Mouse (Mus musculus): ENCODE results near the gene Tnfsf15. TPM values are rescaled to one million over a fixed set of nuclear protein-coding genes. Genes with fewer than 3 reads are reported as not detected.

Gene Tnfsf15
- polyA plus RNA-seq, 1 experiment from 2014 or later: 0.21 TPM

DNA sequence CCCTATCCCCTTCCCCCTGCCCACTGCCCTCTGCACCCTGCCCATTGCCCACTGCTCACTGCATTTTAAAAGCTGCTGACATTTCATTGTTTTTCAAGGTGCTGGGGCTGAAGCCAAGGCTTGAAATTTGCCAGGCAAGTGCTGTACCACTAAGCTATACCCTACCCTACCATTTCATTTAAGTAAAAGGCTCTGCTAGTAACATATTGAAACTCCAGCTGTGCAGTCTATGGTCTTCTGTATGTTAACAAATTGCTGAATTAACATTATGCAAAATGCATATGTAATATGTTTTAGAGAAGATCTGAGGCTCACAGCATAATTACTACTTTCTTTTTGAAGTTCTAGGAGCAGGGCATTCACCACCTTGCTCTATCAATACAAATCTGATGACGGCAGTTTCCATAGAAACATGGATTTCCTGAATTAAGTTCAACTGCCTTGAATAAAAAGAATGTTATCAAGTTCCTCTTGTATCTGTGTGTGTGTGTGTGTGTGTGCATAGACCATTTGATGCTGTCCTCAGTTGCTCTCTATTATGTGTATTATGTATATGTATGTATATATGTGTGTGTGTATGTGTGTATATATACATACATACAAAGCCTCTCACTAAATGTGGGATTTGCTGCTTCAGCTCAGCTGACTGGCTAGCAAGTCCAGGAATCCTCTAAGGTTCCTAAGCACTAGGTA lies 38.5 kb downstream of the Tnfsf15 start:
- no peak for DNase-seq (ENCODE audit: low spot score)
- H3K9me3 ChIP-seq (ENCODE audit: control insufficient read depth, low read length): no peaks in the 10 kb centered on the region
- H3K4me1 ChIP-seq (ENCODE audit: control insufficient read depth, insufficient read depth, low read length): no peaks in the 10 kb centered on the region
- no peaks in the 10 kb centered on the region for H3K36me3 ChIP-seq (ENCODE audit: control insufficient read depth, insufficient read depth, low read length)
- 73% methylated on average over 1 of the region's 1 CpGs for WGBS
- no peak overlapping the region for H3K4me3 ChIP-seq (ENCODE audit: low read depth, low read length)
- no peak for ATAC-seq (ENCODE audit: low read depth)
- no peak overlapping the region for H3K4me2 ChIP-seq (ENCODE audit: low read depth, low read length)
- H3K27me3 ChIP-seq (replicated peaks; ENCODE audit: control insufficient read depth, insufficient read depth, low read length): no peaks in the 10 kb centered on the region
- H3K9ac ChIP-seq (ENCODE audit: low read depth, low read length): no peak overlapping the region
- no peak overlapping the region for H3K27ac ChIP-seq (replicated peaks; ENCODE audit: low read depth, low read length)

DNA sequence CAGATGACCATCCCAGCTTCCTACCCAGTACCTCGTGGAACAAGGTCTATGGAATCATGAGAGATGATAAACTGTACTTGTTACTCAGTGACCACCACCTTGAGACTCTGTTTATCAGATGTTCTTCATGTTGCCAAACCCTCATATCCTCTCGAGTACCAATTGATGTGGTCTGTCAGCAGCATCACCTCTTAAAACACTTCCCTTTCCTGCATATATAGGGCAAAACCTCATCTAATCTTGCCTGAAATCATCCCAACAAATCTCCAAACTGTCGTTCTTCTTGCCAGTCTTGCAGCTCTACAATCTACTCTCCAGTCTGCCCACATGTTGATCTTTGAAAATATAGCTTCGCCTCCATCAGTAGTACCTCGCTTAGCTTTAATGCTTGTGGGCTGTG lies 40.7 kb downstream of the Tnfsf15 start:
- no peaks in the 10 kb centered on the region for H3K4me1 ChIP-seq (ENCODE audit: control insufficient read depth, insufficient read depth, low read length)
- no peak overlapping the region for H3K9ac ChIP-seq (ENCODE audit: low read depth, low read length)
- 77% methylated on average over 5 of the region's 5 CpGs for WGBS
- no peaks in the 10 kb centered on the region for H3K9me3 ChIP-seq (ENCODE audit: control insufficient read depth, low read length)
- no peak for ATAC-seq (ENCODE audit: low read depth)
- H3K4me3 ChIP-seq (ENCODE audit: low read depth, low read length): no peak overlapping the region
- H3K4me2 ChIP-seq (ENCODE audit: low read depth, low read length): no peak overlapping the region
- DNase-seq (ENCODE audit: low spot score): no peak
- H3K27me3 ChIP-seq (replicated peaks; ENCODE audit: control insufficient read depth, insufficient read depth, low read length): no peaks in the 10 kb centered on the region
- H3K36me3 ChIP-seq (ENCODE audit: control insufficient read depth, insufficient read depth, low read length): no peaks in the 10 kb centered on the region
- no peak overlapping the region for H3K27ac ChIP-seq (replicated peaks; ENCODE audit: low read depth, low read length)

DNA sequence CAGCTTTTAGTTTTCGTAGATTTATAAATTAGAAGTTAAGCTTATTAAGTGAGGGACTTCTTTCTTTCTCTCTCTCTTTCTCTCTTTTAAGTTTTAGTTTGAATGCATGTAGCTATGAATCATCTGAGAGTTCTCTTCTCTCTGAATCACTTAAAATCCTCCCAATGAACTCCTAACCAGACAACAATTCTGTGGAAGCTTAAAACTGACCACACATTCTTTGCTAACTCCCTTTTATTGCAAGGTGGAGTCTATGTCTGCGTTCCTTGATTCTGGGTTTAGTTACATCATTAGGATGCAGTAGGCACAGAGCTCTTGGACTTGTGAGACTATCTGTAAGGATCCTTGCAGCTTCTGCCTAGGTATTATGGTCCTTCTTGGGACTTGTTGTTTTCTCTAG lies 41.2 kb downstream of the Tnfsf15 start:
- Histone ChIP-seq H3K4me1 (ENCODE audit: control insufficient read depth, insufficient read depth, low read length) (no peaks in the 10 kb centered on the region), H3K9ac (ENCODE audit: low read depth, low read length) (no peak overlapping the region), H3K9me3 (ENCODE audit: control insufficient read depth, low read length) (no peaks in the 10 kb centered on the region), H3K27me3 (replicated peaks; ENCODE audit: control insufficient read depth, insufficient read depth, low read length) (no peaks in the 10 kb centered on the region), H3K4me3 (ENCODE audit: low read depth, low read length) (no peak overlapping the region), H3K36me3 (ENCODE audit: control insufficient read depth, insufficient read depth, low read length) (no peaks in the 10 kb centered on the region), H3K27ac (replicated peaks; ENCODE audit: low read depth, low read length) (no peak overlapping the region), H3K4me2 (ENCODE audit: low read depth, low read length) (no peak overlapping the region)
- WGBS: 84% methylated on average over 2 of the region's 2 CpGs
- DNase-seq (ENCODE audit: low spot score) (no peak), ATAC-seq (ENCODE audit: low read depth) (no peak)

DNA sequence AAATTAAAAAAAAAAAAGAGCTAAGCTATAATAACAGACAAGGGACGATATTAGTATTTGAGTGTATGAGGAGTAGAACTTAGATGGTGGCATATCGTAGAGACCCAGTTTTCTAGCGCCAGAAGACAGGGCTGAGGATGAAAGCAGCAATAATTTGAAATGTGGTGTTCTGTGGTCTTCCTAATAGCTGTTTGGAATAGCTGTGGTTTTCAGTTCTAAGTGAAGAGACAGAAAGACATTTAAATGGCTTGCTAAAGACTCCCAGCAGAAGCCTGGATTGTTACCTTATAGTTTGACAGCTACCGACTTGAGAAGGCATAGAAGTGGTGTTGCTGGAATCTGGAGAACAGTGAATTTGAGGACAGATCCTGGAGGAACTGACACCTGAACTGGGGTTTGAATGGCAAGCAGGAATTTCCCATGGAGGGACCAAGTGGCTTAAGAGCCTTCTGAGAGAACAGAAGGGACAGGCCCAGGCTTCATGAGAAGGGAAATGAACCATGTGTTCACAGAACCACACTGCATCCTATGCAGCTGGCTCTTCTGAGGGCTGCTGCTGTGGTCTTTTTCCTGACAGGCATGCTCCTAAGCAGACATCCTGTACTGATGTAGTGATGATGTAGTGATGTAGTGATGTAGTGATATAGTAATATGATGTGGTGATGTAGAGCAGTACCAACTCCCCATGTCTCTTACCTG lies 42.8 kb downstream of the Tnfsf15 start:
- no peak overlapping the region for H3K27ac ChIP-seq (replicated peaks; ENCODE audit: low read depth, low read length)
- H3K4me3 ChIP-seq (ENCODE audit: low read depth, low read length): no peak overlapping the region
- H3K27me3 ChIP-seq (replicated peaks; ENCODE audit: control insufficient read depth, insufficient read depth, low read length): no peaks in the 10 kb centered on the region
- no peak overlapping the region for H3K9ac ChIP-seq (ENCODE audit: low read depth, low read length)
- no peaks in the 10 kb centered on the region for H3K36me3 ChIP-seq (ENCODE audit: control insufficient read depth, insufficient read depth, low read length)
- WGBS: 61% methylated on average over 4 of the region's 4 CpGs
- H3K9me3 ChIP-seq (ENCODE audit: control insufficient read depth, low read length): no peaks in the 10 kb centered on the region
- no peak overlapping the region for H3K4me2 ChIP-seq (ENCODE audit: low read depth, low read length)
- no peak for ATAC-seq (ENCODE audit: low read depth)
- no peak for DNase-seq (ENCODE audit: low spot score)
- H3K4me1 ChIP-seq (ENCODE audit: control insufficient read depth, insufficient read depth, low read length): no peaks in the 10 kb centered on the region

DNA sequence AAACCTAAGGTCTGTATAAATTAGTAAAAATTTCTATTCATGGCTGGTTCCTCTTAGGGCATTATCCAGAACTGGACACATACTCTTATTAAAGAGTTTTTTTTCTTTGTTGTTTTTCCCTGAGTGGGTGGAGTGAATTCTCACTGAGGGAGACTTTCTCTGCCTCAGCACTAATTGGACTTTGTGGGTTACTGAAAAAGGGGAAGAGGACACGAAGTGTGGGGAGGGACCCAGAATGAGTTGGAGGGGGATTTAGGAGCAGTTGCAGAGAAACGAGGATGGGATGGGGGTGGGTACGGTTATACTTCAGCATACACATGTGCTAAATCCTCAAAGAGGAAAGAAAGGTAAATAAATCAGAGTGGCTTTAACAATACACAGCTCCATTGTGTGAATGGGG lies 45.2 kb downstream of the Tnfsf15 start:
- Histone ChIP-seq H3K9me3 (ENCODE audit: control insufficient read depth, low read length) (no peaks in the 10 kb centered on the region), H3K4me3 (ENCODE audit: low read depth, low read length) (no peak overlapping the region), H3K9ac (ENCODE audit: low read depth, low read length) (no peak overlapping the region), H3K27me3 (replicated peaks; ENCODE audit: control insufficient read depth, insufficient read depth, low read length) (no peaks in the 10 kb centered on the region), H3K36me3 (ENCODE audit: control insufficient read depth, insufficient read depth, low read length) (no peaks in the 10 kb centered on the region), H3K4me1 (ENCODE audit: control insufficient read depth, insufficient read depth, low read length) (no peaks in the 10 kb centered on the region), H3K4me2 (ENCODE audit: low read depth, low read length) (no peak overlapping the region), H3K27ac (replicated peaks; ENCODE audit: low read depth, low read length) (no peak overlapping the region)
- 59% methylated on average over 3 of the region's 3 CpGs for WGBS
- DNase-seq (ENCODE audit: low spot score): no peak
- ATAC-seq (ENCODE audit: low read depth): no peak

DNA sequence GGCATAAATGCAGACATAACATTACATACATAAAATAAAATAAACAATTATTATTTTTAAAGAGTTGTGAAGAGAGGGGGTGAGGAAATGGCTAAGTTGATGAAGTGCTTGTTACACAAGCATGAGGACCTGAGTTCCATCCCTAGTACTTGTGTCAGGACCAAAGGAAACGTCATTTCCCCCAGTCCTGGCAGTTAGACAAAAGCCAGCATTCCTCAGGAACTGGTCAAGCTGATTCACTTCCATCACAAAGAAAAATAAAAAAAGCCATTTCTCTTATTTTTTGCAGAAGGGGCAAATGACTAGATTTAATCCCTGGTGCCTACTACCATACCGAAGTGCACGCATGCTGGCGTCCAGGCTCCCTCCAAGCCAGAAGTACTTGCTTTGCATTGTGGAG lies 48.0 kb downstream of the Tnfsf15 start:
- Histone ChIP-seq H3K4me3 (ENCODE audit: low read depth, low read length) (no peak overlapping the region), H3K27ac (replicated peaks; ENCODE audit: low read depth, low read length) (no peak overlapping the region), H3K9ac (ENCODE audit: low read depth, low read length) (no peak overlapping the region), H3K4me1 (ENCODE audit: control insufficient read depth, insufficient read depth, low read length) (no peaks in the 10 kb centered on the region), H3K9me3 (ENCODE audit: control insufficient read depth, low read length) (no peaks in the 10 kb centered on the region), H3K27me3 (replicated peaks; ENCODE audit: control insufficient read depth, insufficient read depth, low read length) (no peaks in the 10 kb centered on the region), H3K4me2 (ENCODE audit: low read depth, low read length) (no peak overlapping the region), H3K36me3 (ENCODE audit: control insufficient read depth, insufficient read depth, low read length) (no peaks in the 10 kb centered on the region)
- no peak for ATAC-seq (ENCODE audit: low read depth)
- no peak for DNase-seq (ENCODE audit: low spot score)
- 90% methylated on average over 4 of the region's 4 CpGs for WGBS

DNA sequence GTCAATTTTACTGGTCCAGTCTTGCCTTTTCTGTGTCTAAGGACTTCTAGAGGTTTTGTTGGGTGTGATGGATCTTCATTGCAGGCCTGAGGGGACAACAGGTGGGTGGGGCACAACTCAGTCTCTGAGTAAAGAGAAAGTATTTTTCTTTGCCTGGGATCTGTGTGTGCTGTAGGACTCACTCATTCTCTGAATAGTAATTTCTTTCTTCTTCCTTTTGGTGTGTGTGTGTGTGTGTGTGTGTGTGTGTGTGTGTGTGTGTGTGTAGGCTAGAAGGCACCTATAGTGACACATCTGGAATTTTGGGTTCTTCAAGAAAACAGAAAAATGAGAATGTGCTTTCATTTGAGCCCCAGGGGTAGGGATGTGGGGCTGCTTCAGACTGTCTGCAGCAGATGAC lies 52.6 kb downstream of the Tnfsf15 start:
- H3K27ac ChIP-seq (replicated peaks; ENCODE audit: low read depth, low read length): no peak overlapping the region
- ATAC-seq (ENCODE audit: low read depth) (no peak), DNase-seq (ENCODE audit: low spot score) (no peak)
- no peak overlapping the region for H3K9ac ChIP-seq (ENCODE audit: low read depth, low read length)
- no peaks in the 10 kb centered on the region for H3K36me3 ChIP-seq (ENCODE audit: control insufficient read depth, insufficient read depth, low read length)
- H3K4me3 ChIP-seq (ENCODE audit: low read depth, low read length): no peak overlapping the region
- H3K9me3 ChIP-seq (ENCODE audit: control insufficient read depth, low read length): no peaks in the 10 kb centered on the region
- H3K4me1 ChIP-seq (ENCODE audit: control insufficient read depth, insufficient read depth, low read length): no peaks in the 10 kb centered on the region
- no peak overlapping the region for H3K4me2 ChIP-seq (ENCODE audit: low read depth, low read length)
- no peaks in the 10 kb centered on the region for H3K27me3 ChIP-seq (replicated peaks; ENCODE audit: control insufficient read depth, insufficient read depth, low read length)

DNA sequence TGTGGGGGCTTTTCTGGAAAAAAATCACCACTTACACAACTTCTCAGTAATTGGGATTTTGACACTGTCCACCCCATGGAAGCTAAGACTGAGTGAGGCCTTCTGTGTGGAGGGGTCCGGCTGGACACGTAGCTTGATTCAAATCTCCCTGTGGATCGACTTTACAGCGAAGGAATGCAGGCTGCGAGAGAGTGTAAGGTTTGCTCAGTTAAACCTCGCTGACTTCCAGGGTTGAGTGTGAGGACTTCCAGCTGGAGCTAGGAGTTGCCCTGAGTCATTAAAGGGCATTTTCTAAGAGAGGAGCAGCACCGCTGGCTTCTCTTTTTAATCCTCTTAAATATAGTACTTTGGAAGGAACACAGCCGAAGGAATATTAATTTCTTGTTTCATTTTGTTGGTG lies 57.5 kb downstream of the Tnfsf15 start:
- H3K36me3 ChIP-seq (ENCODE audit: control insufficient read depth, insufficient read depth, low read length): no peaks in the 10 kb centered on the region
- no peak overlapping the region for H3K4me3 ChIP-seq (ENCODE audit: low read depth, low read length)
- no peak overlapping the region for H3K27ac ChIP-seq (replicated peaks; ENCODE audit: low read depth, low read length)
- H3K4me1 ChIP-seq (ENCODE audit: control insufficient read depth, insufficient read depth, low read length): no peaks in the 10 kb centered on the region
- no peaks in the 10 kb centered on the region for H3K9me3 ChIP-seq (ENCODE audit: control insufficient read depth, low read length)
- no peak overlapping the region for H3K9ac ChIP-seq (ENCODE audit: low read depth, low read length)
- ATAC-seq (ENCODE audit: low read depth) (no peak), DNase-seq (ENCODE audit: low spot score) (no peak)
- H3K27me3 ChIP-seq (replicated peaks; ENCODE audit: control insufficient read depth, insufficient read depth, low read length): no peaks in the 10 kb centered on the region
- 62% methylated on average over 8 of the region's 8 CpGs for WGBS
- no peak overlapping the region for H3K4me2 ChIP-seq (ENCODE audit: low read depth, low read length)

DNA sequence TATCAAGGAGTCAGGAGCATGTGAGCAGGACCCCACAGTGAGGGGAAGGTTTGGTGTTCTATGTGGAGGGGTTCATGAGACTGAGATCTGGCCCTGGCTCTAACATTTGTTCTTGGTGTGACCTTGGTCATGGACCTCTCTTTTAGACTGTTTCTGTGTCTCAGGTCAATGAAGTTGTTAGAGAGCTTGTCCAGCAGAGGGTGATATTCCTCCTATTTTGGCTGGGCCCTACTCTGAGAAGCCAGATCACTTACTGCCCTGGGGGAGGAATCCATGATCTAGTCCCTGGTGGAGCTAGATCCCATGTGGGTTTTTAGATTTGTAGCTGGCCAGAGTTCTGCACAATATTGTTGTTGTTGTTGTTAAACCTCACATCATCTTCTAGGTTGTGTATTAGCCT lies 58.8 kb downstream of the Tnfsf15 start:
- 0 out of 2 replicates have a peak, but pooled peaks have one; percentile 30 for ATAC-seq (ENCODE audit: low read depth)

More for the DNA sequence above, 58.8 kb downstream of the Tnfsf15 start:
- Histone ChIP-seq H3K27ac (replicated peaks; ENCODE audit: low read depth, low read length) (no peak overlapping the region), H3K27me3 (replicated peaks; ENCODE audit: control insufficient read depth, insufficient read depth, low read length) (no peaks in the 10 kb centered on the region), H3K9me3 (ENCODE audit: control insufficient read depth, low read length) (no peaks in the 10 kb centered on the region), H3K36me3 (ENCODE audit: control insufficient read depth, insufficient read depth, low read length) (no peaks in the 10 kb centered on the region), H3K9ac (ENCODE audit: low read depth, low read length) (no peak overlapping the region), H3K4me1 (ENCODE audit: control insufficient read depth, insufficient read depth, low read length) (no peaks in the 10 kb centered on the region), H3K4me2 (ENCODE audit: low read depth, low read length) (no peak overlapping the region), H3K4me3 (ENCODE audit: low read depth, low read length) (no peak overlapping the region)
- peak; percentile 56 for DNase-seq (ENCODE audit: low spot score)
